Mouse (Mus musculus) liver, adult 2 months (tissue): ENCODE measurements around the gene Ndufb10. TPM values are rescaled to one million over a fixed set of nuclear protein-coding genes. Genes with fewer than 3 reads are reported as not detected.

Experiments
- DNase-seq: peaks from one replicate; pipeline ENCODE4 v3.0.0-alpha.2; 2011; ENCODE audit warnings: low read depth, low spot score; ENCODE audit errors: extremely low read depth
- H3K27ac ChIP-seq: fragments of 200-500 bp; replicated peaks from 2 replicates; pipeline ENCODE4 v1.5.1; 2012; ENCODE audit warnings: low read depth, mild to moderate bottlenecking, control low read depth, inconsistent platforms, low read length; ENCODE audit not compliant: insufficient read depth
- H3K27me3 ChIP-seq: fragments of 200-500 bp; 2 replicates; pipeline ENCODE4 v1.6.1; 2012; ENCODE audit warnings: mild to moderate bottlenecking, moderate library complexity, low read length, inconsistent platforms; ENCODE audit not compliant: control insufficient read depth, insufficient read depth
- H3K36me3 ChIP-seq: fragments of 200-500 bp; 2 replicates; pipeline ENCODE4 v1.6.1; 2012; ENCODE audit warnings: low read length, inconsistent platforms; ENCODE audit not compliant: control insufficient read depth, insufficient read depth
- H3K4me1 ChIP-seq: fragments of 200-500 bp; 2 replicates; pipeline ENCODE4 v1.6.1; 2011; ENCODE audit warnings: low read length; ENCODE audit not compliant: control insufficient read depth, insufficient read depth
- H3K4me3 ChIP-seq: fragments of 200-500 bp; 2 replicates; pipeline ENCODE4 v1.5.1; 2011; ENCODE audit warnings: low read depth, mild to moderate bottlenecking, control low read depth, low read length, moderate library complexity; ENCODE audit not compliant: insufficient read depth
- H3K79me2 ChIP-seq: fragments of 200-500 bp; 2 replicates; pipeline ENCODE4 v1.6.1; 2012; ENCODE audit warnings: inconsistent platforms, mild to moderate bottlenecking, low read length, moderate library complexity; ENCODE audit not compliant: control insufficient read depth, insufficient read depth
- H3K9ac ChIP-seq: fragments of 200-500 bp; 2 replicates; pipeline ENCODE4 v1.6.1; 2012; ENCODE audit warnings: low read depth, mild to moderate bottlenecking, control low read depth, inconsistent platforms, low read length
- CTCF ChIP-seq: fragments of 200-500 bp; IDR thresholded peaks from 2 replicates; pipeline ENCODE4 v1.5.1; 2011; ENCODE audit warnings: low read depth, low read length, control low read depth
- POLR2A ChIP-seq: fragments of 200-500 bp; IDR thresholded peaks from 2 replicates; pipeline ENCODE4 v1.6.1; 2011; ENCODE audit warnings: low read length, control low read depth; ENCODE audit not compliant: insufficient read depth; ENCODE audit errors: extremely low read depth
- WGBS: fragments of 180-500 bp; shearing (Covaris S2); methylation state at CpG from one replicate; pipeline ENCODE4 v1.1.7; 2018; 5-methylcytosine and 5-hydroxymethylcytosine counted together
- polyA plus RNA-seq: library from polyadenylated mRNA; depleted of rRNA; stranded (reverse); fragments of >200 nt; gene quantifications from 2 replicates; pipeline ENCODE4 v1.2.3, GENCODE M21; 2012
- total RNA-seq: library from RNA; depleted of rRNA; stranded (reverse); fragments of >200 nt; gene quantifications from 2 replicates; pipeline ENCODE4 v1.2.3, GENCODE M21; 2014

Ndufb10 gene
- total and polyA plus RNA-seq, 2 experiments: 290 to 300 TPM

DNA sequence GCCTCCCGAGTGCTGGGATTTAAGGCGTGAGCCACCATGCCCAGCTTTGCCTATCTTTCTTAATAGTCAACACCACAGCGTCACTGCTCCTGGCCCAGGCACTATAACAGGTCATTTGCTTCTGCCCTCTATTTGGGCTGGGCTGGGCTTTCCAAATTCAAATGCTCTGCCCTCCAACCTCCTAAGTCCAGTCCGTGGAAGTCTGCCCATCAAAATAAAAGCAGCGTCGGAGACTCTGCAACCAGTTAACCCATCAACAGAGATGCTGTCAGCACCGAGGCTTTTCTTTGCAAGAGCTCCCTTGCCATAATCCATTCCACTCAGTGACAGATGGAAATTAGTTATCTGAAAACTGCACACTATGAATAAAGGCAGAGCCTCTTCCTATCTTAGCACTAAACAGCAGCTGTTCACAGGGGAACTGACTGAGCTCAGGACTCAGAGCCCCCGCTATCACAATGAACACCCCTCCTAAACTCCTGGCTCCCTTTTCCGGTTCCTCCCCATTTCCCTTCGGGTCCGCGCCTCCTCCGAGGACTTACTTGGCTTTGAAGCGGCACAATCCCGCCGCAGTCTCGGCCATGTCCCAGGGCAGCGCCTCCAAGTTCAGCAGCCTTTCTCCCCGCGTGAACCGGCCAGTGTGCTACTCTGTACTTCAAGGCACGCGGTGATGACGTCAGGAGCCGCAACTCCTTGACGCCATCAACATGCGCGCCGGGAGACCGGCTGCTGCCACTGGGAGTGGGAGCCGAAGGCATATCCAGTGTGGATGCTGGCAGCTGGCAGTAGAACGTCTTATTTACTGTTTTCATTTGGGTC, 17.1 kb downstream of the Ndufb10 start, which contains the start of gene Tbl3:
Gene Tbl3 (minus strand): TSS at position 679 of the 819 bp plus-strand sequence.
- DNase-seq: peak; percentile 90
- TF ChIP-seq CTCF (no peak), POLR2A (peak; percentile 43; the same call in 1 of the 2 replicates)
- under 1% methylated on average over 32 of the region's 32 CpGs for WGBS

DNA sequence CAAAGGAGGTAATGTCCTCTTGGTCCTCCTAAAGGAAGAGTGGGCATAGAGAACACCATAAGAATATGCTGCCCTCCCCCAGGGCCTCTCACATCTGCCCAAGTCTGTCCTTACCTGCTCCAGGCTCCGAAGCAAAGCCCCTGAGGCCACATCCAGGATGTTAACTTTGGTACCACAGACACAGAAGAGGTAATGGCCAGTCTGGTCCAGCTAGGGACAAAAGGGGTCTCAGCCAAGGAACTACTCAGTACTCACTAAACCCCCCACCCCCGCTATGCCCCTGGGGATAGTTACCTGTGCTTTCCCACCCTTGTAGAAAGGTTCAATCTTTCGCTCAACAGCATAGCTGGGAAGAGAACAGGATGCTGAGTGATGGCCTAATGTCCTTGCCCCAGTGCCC, 18.5 kb downstream of the Ndufb10 start:
- Histone ChIP-seq H3K9ac (no peak overlapping the region), H3K79me2 (no peaks in the 10 kb centered on the region), H3K36me3 (peaks cover 4% of the 10 kb centered on the region; the same call in 1 of the 2 replicates), H3K27ac (no peak overlapping the region), H3K4me1 (peaks cover 1% of the 10 kb centered on the region; the same call in 1 of the 2 replicates), H3K27me3 (no peaks in the 10 kb centered on the region), H3K4me3 (no peak overlapping the region)
- no peak for TF ChIP-seq POLR2A
- TF ChIP-seq CTCF: no peak
- no peak for DNase-seq
- 99% methylated on average over 3 of the region's 3 CpGs for WGBS

More for the DNA sequence above, 17.1 kb downstream of the Ndufb10 start, which contains the start of gene Tbl3:
- Histone ChIP-seq H3K4me1 (peaks cover 1% of the 10 kb centered on the region; the same call in 1 of the 2 replicates), H3K79me2 (no peaks in the 10 kb centered on the region), H3K36me3 (peaks cover under 1% of the 10 kb centered on the region; the same call in 1 of the 2 replicates), H3K4me3 (peak within 1 kb of the TSS; percentile 71), H3K27me3 (no peaks in the 10 kb centered on the region), H3K9ac (peak within 1 kb of the TSS; percentile 65), H3K27ac (peak within 1 kb of the TSS; percentile 81)

DNA sequence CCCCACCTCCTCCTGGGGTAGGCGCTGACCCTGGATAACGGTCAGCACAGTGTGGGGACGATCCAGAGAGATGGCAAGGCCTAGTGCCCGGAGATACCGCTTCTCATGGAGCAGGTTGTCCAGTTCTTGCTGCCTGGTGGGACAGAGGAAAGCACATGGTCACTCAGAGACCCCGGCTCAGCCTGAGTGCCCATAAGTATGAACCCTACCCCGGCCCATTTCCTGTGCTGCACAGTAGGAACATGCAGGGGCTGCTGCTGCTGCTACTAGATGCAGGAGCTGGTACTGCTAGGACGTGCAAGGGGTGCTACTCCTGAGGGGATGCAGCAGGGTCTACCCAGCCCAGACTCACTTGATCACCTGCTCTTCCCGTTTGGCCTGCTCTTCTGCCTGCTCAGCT, 23.0 kb downstream of the Ndufb10 start:
- 94% methylated on average over 9 of the region's 9 CpGs for WGBS

GRCm38 (mm10) chr17:24699473-24699872, 24.8 kb downstream of the Ndufb10 start:
- H3K9ac ChIP-seq: no peak overlapping the region
- 77% methylated on average over 2 of the region's 2 CpGs for WGBS
- H3K27me3 ChIP-seq: no peaks in the 10 kb centered on the region
- H3K4me3 ChIP-seq: no peak overlapping the region
- peaks cover 3% of the 10 kb centered on the region; the same call in 1 of the 2 replicates for H3K4me1 ChIP-seq
- DNase-seq: no peak
- TF ChIP-seq POLR2A (no peak), CTCF (no peak)
- H3K36me3 ChIP-seq: peaks cover 4% of the 10 kb centered on the region; the same call in 1 of the 2 replicates
- H3K27ac ChIP-seq: no peak overlapping the region
- no peaks in the 10 kb centered on the region; the same call in 1 of the 2 replicates for H3K79me2 ChIP-seq

More for the DNA sequence above, 23.0 kb downstream of the Ndufb10 start:
- no peaks in the 10 kb centered on the region for H3K79me2 ChIP-seq
- no peak overlapping the region for H3K27ac ChIP-seq
- no peaks in the 10 kb centered on the region for H3K27me3 ChIP-seq
- H3K9ac ChIP-seq: no peak overlapping the region
- no peak for TF ChIP-seq CTCF
- no peak for TF ChIP-seq POLR2A
- H3K4me3 ChIP-seq: no peak overlapping the region
- no peaks in the 10 kb centered on the region for H3K4me1 ChIP-seq
- DNase-seq: no peak
- H3K36me3 ChIP-seq: peaks cover 4% of the 10 kb centered on the region; the same call in 1 of the 2 replicates

- no peak for DNase-seq
- no peak overlapping the region for H3K27ac ChIP-seq
- no peak overlapping the region for H3K9ac ChIP-seq
- no peaks in the 10 kb centered on the region; the same call in 1 of the 2 replicates for H3K79me2 ChIP-seq
- H3K27me3 ChIP-seq: no peaks in the 10 kb centered on the region
- H3K4me3 ChIP-seq: no peak overlapping the region
- 86% methylated on average over 9 of the region's 9 CpGs for WGBS
- TF ChIP-seq CTCF: no peak
- no peak for TF ChIP-seq POLR2A
- H3K4me1 ChIP-seq: peaks cover 3% of the 10 kb centered on the region; the same call in 1 of the 2 replicates
- peaks cover 4% of the 10 kb centered on the region; the same call in 1 of the 2 replicates for H3K36me3 ChIP-seq
Measured at GRCm38 (mm10) chr17:24698715-24699114, 25.6 kb downstream of the Ndufb10 start.
